Mouse (Mus musculus) MEL (cell line): ENCODE measurements around the gene Ctsa. TPM values are rescaled to one million over a fixed set of nuclear protein-coding genes. Genes with fewer than 3 reads are reported as not detected.

Source experiments
- DNase-seq: peaks from one replicate; pipeline ENCODE4 v3.0.0; 2011; ENCODE audit warnings: low read depth, low spot score
- H3K27ac ChIP-seq: 2 replicates; pipeline ENCODE4 v1.5.1; 2012; ENCODE audit warnings: low read depth, mild to moderate bottlenecking, control low read depth, low read length, moderate library complexity; ENCODE audit not compliant: control insufficient read depth
- H3K27me3 ChIP-seq, 2 experiments: fragments of 150-350 bp in 1 of 2; sonication (generic) in 1 of 2; 2 replicates each; pipeline ENCODE4 v1.6.1; 2012; ENCODE audit warnings: low read length in 2 of 2, mild to moderate bottlenecking in 2 of 2, improper control_type of control experiment in 1 of 2, moderate library complexity in 1 of 2; ENCODE audit not compliant: insufficient read depth in 2 of 2, control insufficient read depth in 1 of 2
- H3K36me3 ChIP-seq, 2 experiments: 2 replicates each; pipeline ENCODE4 v1.6.1; 2012 to 2014; ENCODE audit warnings: low read length in 2 of 2, improper control_type of control experiment in 1 of 2, inconsistent platforms in 1 of 2, mild to moderate bottlenecking in 1 of 2; ENCODE audit not compliant: insufficient read depth in 2 of 2, control insufficient read depth in 1 of 2
- H3K4me1 ChIP-seq, 2 experiments: fragments of 150-350 bp in 1 of 2; sonication (generic) in 1 of 2; 2 replicates each; pipeline ENCODE4 v1.6.1; 2012; ENCODE audit warnings: low read length in 2 of 2, improper control_type of control experiment in 1 of 2, mild to moderate bottlenecking in 1 of 2; ENCODE audit not compliant: insufficient read depth in 2 of 2, control insufficient read depth in 1 of 2
- H3K4me3 ChIP-seq, 2 experiments: fragments of 150-350 bp in 1 of 2; sonication (generic) in 1 of 2; 2 replicates each; pipeline ENCODE4 v1.5.1; 2012; ENCODE audit warnings: low read depth in 2 of 2, low read length in 2 of 2, mild to moderate bottlenecking in 2 of 2, moderate library complexity in 2 of 2, control low read depth in 1 of 2, improper control_type of control experiment in 1 of 2; ENCODE audit not compliant: control insufficient read depth in 1 of 2, insufficient read depth in 1 of 2
- H3K79me2 ChIP-seq: 2 replicates; pipeline ENCODE4 v1.6.1; 2012; ENCODE audit warnings: mild to moderate bottlenecking, low read length, moderate library complexity; ENCODE audit not compliant: control insufficient read depth, poor library complexity, insufficient read depth
- H3K9ac ChIP-seq: 2 replicates; pipeline ENCODE4 v1.6.1; 2012; ENCODE audit warnings: low read depth, mild to moderate bottlenecking, control low read depth, low read length, moderate library complexity; ENCODE audit not compliant: control insufficient read depth, poor library complexity, severe bottlenecking
- H3K9me3 ChIP-seq: fragments of 150-350 bp; sonication (generic); replicated peaks from 2 replicates; pipeline ENCODE4 v1.6.1; 2012; ENCODE audit warnings: mild to moderate bottlenecking, low read length, improper control_type of control experiment, moderate library complexity; ENCODE audit not compliant: insufficient read depth
- CHD1 ChIP-seq: IDR thresholded peaks from 2 replicates; pipeline ENCODE4 v1.6.1; 2012; ENCODE audit warnings: low read depth, mild to moderate bottlenecking, inconsistent platforms, low read length, improper control_type of control experiment
- ELF1 ChIP-seq: IDR thresholded peaks from 2 replicates; pipeline ENCODE4 v1.6.1; 2014; ENCODE audit warnings: low read depth, mild to moderate bottlenecking, inconsistent platforms, low read length, improper control_type of control experiment, moderate library complexity
- GABPA ChIP-seq: IDR thresholded peaks from 2 replicates; pipeline ENCODE4 v1.6.1; 2012; ENCODE audit warnings: low read depth, mild to moderate bottlenecking, inconsistent platforms, low read length, improper control_type of control experiment, moderate library complexity
- GATA1 ChIP-seq: IDR thresholded peaks from 2 replicates; pipeline ENCODE4 v1.6.1; 2011; ENCODE audit warnings: low read depth, low read length, improper control_type of control experiment
- HCFC1 ChIP-seq: IDR thresholded peaks from 2 replicates; pipeline ENCODE4 v1.6.1; 2012; ENCODE audit warnings: low read depth, mild to moderate bottlenecking, inconsistent platforms, low read length, improper control_type of control experiment, moderate library complexity
- JUND ChIP-seq: IDR thresholded peaks from 2 replicates; pipeline ENCODE4 v1.6.1; 2011; ENCODE audit warnings: low read depth, mild to moderate bottlenecking, improper control_type of control experiment, low read length
- MAFK ChIP-seq: IDR thresholded peaks from 2 replicates; pipeline ENCODE4 v1.6.1; 2011; ENCODE audit warnings: low read depth, mild to moderate bottlenecking, low read length, improper control_type of control experiment, borderline replicate concordance
- MAZ ChIP-seq: IDR thresholded peaks from 2 replicates; pipeline ENCODE4 v1.6.1; 2012; ENCODE audit warnings: low read depth, mild to moderate bottlenecking, inconsistent platforms, low read length, improper control_type of control experiment
- MXI1 ChIP-seq: IDR thresholded peaks from 2 replicates; pipeline ENCODE4 v1.6.1; 2011; ENCODE audit warnings: mild to moderate bottlenecking, low read depth, low read length, improper control_type of control experiment
- MYB ChIP-seq: IDR thresholded peaks from 2 replicates; pipeline ENCODE4 v1.6.1; 2011; ENCODE audit warnings: mild to moderate bottlenecking, low read depth, low read length, improper control_type of control experiment
- MYC ChIP-seq: IDR thresholded peaks from 2 replicates; pipeline ENCODE4 v1.6.1; 2011; ENCODE audit warnings: low read depth, mild to moderate bottlenecking, low read length, improper control_type of control experiment, moderate library complexity
- NELFE ChIP-seq: IDR thresholded peaks from 2 replicates; pipeline ENCODE4 v1.6.1; 2011; ENCODE audit warnings: low read depth, low read length, improper control_type of control experiment
- NRF1 ChIP-seq: IDR thresholded peaks from 2 replicates; pipeline ENCODE4 v1.6.1; 2014; ENCODE audit warnings: low read depth, mild to moderate bottlenecking, inconsistent platforms, low read length, improper control_type of control experiment, moderate library complexity; ENCODE audit not compliant: poor library complexity, insufficient read depth, severe bottlenecking
- POLR2A ChIP-seq, 2 experiments: IDR thresholded peaks; 2 replicates each; pipeline ENCODE4 v1.6.1; 2011 to 2012; ENCODE audit warnings: low read length in 2 of 2, mild to moderate bottlenecking in 2 of 2, control low read depth in 1 of 2, improper control_type of control experiment in 1 of 2, low read depth in 1 of 2, moderate library complexity in 1 of 2; ENCODE audit not compliant: control insufficient read depth in 1 of 2, insufficient read depth in 1 of 2, poor library complexity in 1 of 2
- POLR2AphosphoS2 ChIP-seq: IDR thresholded peaks from 2 replicates; pipeline ENCODE4 v1.6.1; 2011; ENCODE audit warnings: low read length, improper control_type of control experiment
- POLR2AphosphoS5 ChIP-seq: IDR thresholded peaks from 2 replicates; pipeline ENCODE4 v1.6.1; 2012; ENCODE audit warnings: low read depth, borderline replicate concordance, mild to moderate bottlenecking, inconsistent platforms, low read length, moderate library complexity, mixed read lengths
- RAD21 ChIP-seq: IDR thresholded peaks from 2 replicates; pipeline ENCODE4 v1.6.1; 2011; ENCODE audit warnings: mild to moderate bottlenecking, low read depth, low read length, improper control_type of control experiment
- SIN3A ChIP-seq: IDR thresholded peaks from 2 replicates; pipeline ENCODE4 v1.6.1; 2012; ENCODE audit warnings: low read length, improper control_type of control experiment, inconsistent platforms
- TBP ChIP-seq: IDR thresholded peaks from 2 replicates; pipeline ENCODE4 v1.8.0; 2011; ENCODE audit warnings: low read depth, low read length, improper control_type of control experiment
- TCF12 ChIP-seq: IDR thresholded peaks from 2 replicates; pipeline ENCODE4 v1.6.1; 2014; ENCODE audit warnings: low read depth, mild to moderate bottlenecking, inconsistent platforms, low read length, improper control_type of control experiment, moderate library complexity
- USF2 ChIP-seq, 2 experiments: IDR thresholded peaks; 2 replicates each; pipeline ENCODE4 v1.6.1; 2011 to 2012; ENCODE audit warnings: improper control_type of control experiment in 2 of 2, low read length in 2 of 2, borderline replicate concordance in 1 of 2, inconsistent platforms in 1 of 2, low read depth in 1 of 2, mild to moderate bottlenecking in 1 of 2; ENCODE audit not compliant: insufficient read depth in 1 of 2
- ZC3H11A ChIP-seq: IDR thresholded peaks from 2 replicates; pipeline ENCODE4 v1.6.1; 2012; ENCODE audit warnings: low read depth, mild to moderate bottlenecking, inconsistent platforms, low read length, improper control_type of control experiment
- ZKSCAN1 ChIP-seq: IDR thresholded peaks from 2 replicates; pipeline ENCODE4 v1.6.1; 2012; ENCODE audit warnings: low read depth, mild to moderate bottlenecking, inconsistent platforms, low read length, improper control_type of control experiment, moderate library complexity
- ZMIZ1 ChIP-seq: IDR thresholded peaks from 2 replicates; pipeline ENCODE4 v1.6.1; 2012; ENCODE audit warnings: low read depth, mild to moderate bottlenecking, inconsistent platforms, low read length, improper control_type of control experiment, moderate library complexity
- ZNF384 ChIP-seq: IDR thresholded peaks from 2 replicates; pipeline ENCODE4 v1.6.1; 2012; ENCODE audit warnings: low read depth, mild to moderate bottlenecking, inconsistent platforms, low read length, improper control_type of control experiment
- polyA plus RNA-seq, 2 experiments: library from polyadenylated mRNA; stranded (reverse) in 1 of 2; unstranded in 1 of 2; fragments of >175 nt in 1 of 2; fragments of >200 nt in 1 of 2; gene quantifications; 2 replicates each; pipeline versions ENCODE4 v1.2.1 to v1.2.4; 2012; ENCODE audit warnings: low replicate concordance in 2 of 2, low read depth in 1 of 2; ENCODE audit not compliant: insufficient read length in 2 of 2, insufficient read depth in 1 of 2, missing spikeins in 1 of 2
- total RNA-seq: library from RNA; depleted of rRNA; stranded (reverse); fragments of 300-350 nt; gene quantifications from 2 replicates; pipeline ENCODE4 v1.2.3, GENCODE M21; 2012

Ctsa gene
- total and polyA plus RNA-seq, 3 experiments = 50.5 to 87.7 TPM; not detected in 1

GRCm38 (mm10) chr2:164879568-164880277 lies 47.0 kb downstream of the Ctsa start:
- Histone ChIP-seq H3K79me2 (peaks cover 25% of the 10 kb centered on the region), H3K4me1 (peaks cover 0 to 20% of the 10 kb centered on the region in 2 experiments; a peak in 3 of 4 replicates), H3K9ac (peak overlapping the region; percentile 99), H3K9me3 (no peaks in the 10 kb centered on the region), H3K27ac (peak overlapping the region; percentile 95), H3K36me3 (peaks cover 0 to 10% of the 10 kb centered on the region in 2 experiments; a peak in 2 of 4 replicates), H3K27me3 (no peaks in the 10 kb centered on the region), H3K4me3 (peak overlapping the region; percentile 77 to 87)
- DNase-seq = peak; percentile 97
- TF ChIP-seq ZKSCAN1 (no peak), SIN3A (peak; percentile 86), USF2 (IDR thresholded peaks at IDR 0.05; ENCODE audit: borderline replicate concordance in 1 of 2, insufficient read depth in 1 of 2, low read depth in 1 of 2, low read length in 2 of 2) (no peak), TCF12 (peak; percentile 28; the same call in 1 of the 2 replicates), HCFC1 (peak; percentile 75), POLR2A (IDR thresholded peaks at IDR 0.05; ENCODE audit: control insufficient read depth in 1 of 2, insufficient read depth in 1 of 2, low read depth in 1 of 2, low read length in 2 of 2, poor library complexity in 1 of 2) (peak; percentile 77 to 91), NRF1 (peak; percentile 91), MXI1 (peak; percentile 8), ZMIZ1 (peak; percentile 73; the same call in 1 of the 2 replicates), NELFE (peak; percentile 91), MAZ (peak; percentile 98), TBP (peak; percentile 91), CHD1 (no peak), POLR2AphosphoS2 (peak; percentile 67; the same call in 1 of the 2 replicates), ELF1 (peak; percentile 88)

DNA sequence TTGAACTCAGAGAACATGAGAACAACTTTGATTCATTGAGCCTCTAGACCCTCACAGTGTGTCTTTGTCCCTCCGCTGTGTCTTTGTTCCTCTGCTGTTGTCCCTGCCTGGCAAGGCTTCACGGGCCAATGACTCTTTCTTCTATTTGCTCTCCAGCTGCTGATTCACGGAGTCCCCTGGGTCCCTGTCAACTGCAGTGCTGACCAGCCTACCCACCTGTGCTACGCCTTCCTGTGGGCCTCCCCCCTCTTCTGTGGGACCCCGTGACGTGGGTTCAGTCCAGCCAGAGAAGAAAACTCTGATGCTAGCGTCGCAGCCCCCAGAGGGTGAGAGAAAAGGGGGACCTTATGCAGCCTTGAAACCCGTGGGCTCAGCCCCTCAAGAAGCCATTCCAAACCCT lies 49.9 kb downstream of the Ctsa start:
- no peaks in the 10 kb centered on the region for H3K9me3 ChIP-seq
- no peak for DNase-seq
- H3K36me3 ChIP-seq = peaks cover 0 to 9% of the 10 kb centered on the region in 2 experiments
- no peak overlapping the region for H3K9ac ChIP-seq
- TF ChIP-seq MAFK (no peak), POLR2AphosphoS5 (no peak), RAD21 (no peak), GATA1 (no peak), MYB (no peak), MYC (no peak), JUND (no peak), ZKSCAN1 (no peak), GABPA (no peak), POLR2A (IDR thresholded peaks at IDR 0.05; ENCODE audit: control insufficient read depth in 1 of 2, insufficient read depth in 1 of 2, low read depth in 1 of 2, low read length in 2 of 2, poor library complexity in 1 of 2) (no peak), ZNF384 (no peak), ZC3H11A (no peak), TCF12 (no peak), SIN3A (no peak)
- TF ChIP-seq, all 39 proteins: peak for 0
- no peaks in the 10 kb centered on the region for H3K27me3 ChIP-seq
- no peak overlapping the region for H3K27ac ChIP-seq
- peaks cover 25% of the 10 kb centered on the region for H3K79me2 ChIP-seq
- H3K4me1 ChIP-seq = peaks cover 0 to 16% of the 10 kb centered on the region in 2 experiments; a peak in 1 of 4 replicates
- H3K4me3 ChIP-seq = no peak overlapping the region
